Mouse (Mus musculus): ENCODE data around the gene Rhoh.

- no peak for TF ChIP-seq POLR2A (IDR thresholded peaks at IDR 0.05; ENCODE audit: control insufficient read depth, low read depth, low read length)
- TF ChIP-seq CTCF (IDR thresholded peaks at IDR 0.05; ENCODE audit: control insufficient read depth, insufficient read depth, insufficient replicate concordance, low read depth, low read length), result no peak
These were observed 17.4 kb downstream of the Rhoh start for GRCm38 (mm10) chr5:65878367-65878766.
